Mouse (Mus musculus): ENCODE results near the gene Pfkm. TPM values are rescaled to one million over a fixed set of nuclear protein-coding genes. Genes with fewer than 3 reads are reported as not detected.

Gene Pfkm
- total and polyA plus RNA-seq, 3 experiments, result 23.5 to 37.9 (median 29.6) TPM

- Histone ChIP-seq H3K9ac (ENCODE audit: insufficient read depth, low read depth) (no peak overlapping the region), H3K27ac (ENCODE audit: insufficient read depth, low read depth) (no peak overlapping the region), H3K36me3 (replicated peaks in 1 of 2; ENCODE audit: control insufficient read depth in 1 of 2, insufficient read depth in 1 of 2, low read length in 1 of 2) (peaks cover 0 to 4% of the 10 kb centered on the region in 2 experiments), H3K79me2 (replicated peaks; ENCODE audit: control insufficient read depth, extremely low read depth, insufficient read depth, poor library complexity, severe bottlenecking) (no peaks in the 10 kb centered on the region), H3K4me1 (ENCODE audit: control insufficient read depth in 1 of 2, insufficient read depth in 2 of 2) (peaks cover 0 to 21% of the 10 kb centered on the region in 2 experiments; a peak in 2 of 4 replicates), H3K4me3 (replicated peaks in 1 of 3; ENCODE audit: low read depth in 2 of 3, low read length in 2 of 3, poor library complexity in 1 of 3) (no peak overlapping the region), H3K4me2 (ENCODE audit: insufficient read depth, low read depth, poor library complexity, severe bottlenecking) (no peak overlapping the region), H3K9me3 (replicated peaks; ENCODE audit: low read length) (no peaks in the 10 kb centered on the region), H3K27me3 (replicated peaks) (peaks cover 7% of the 10 kb centered on the region)
- TF ChIP-seq BHLHE40 (IDR thresholded peaks at IDR 0.05; ENCODE audit: low read depth, low read length) (no peak), TBP (conservative IDR thresholded peaks at IDR 0.05; ENCODE audit: low read depth, low read length) (no peak)
- no peak for DNase-seq (ENCODE audit: extremely low read depth)
- dilution Hi-C loops (cut with MboI; ENCODE audit: extremely low pct_ligation_motif_present, extremely low pct_unique_long_range_greater_than_20kb, low sequenced_read_pairs) (no loop called here), in situ Hi-C loops (cut with MboI; ENCODE audit: low pct_ligation_motif_present, low pct_unique_long_range_greater_than_20kb, low sequenced_read_pairs) (no loop called here)
These were observed 14.1 kb downstream of the Pfkm start for GRCm38 (mm10) chr15:98106506-98106905.

- H3K4me3 ChIP-seq (replicated peaks in 1 of 3; ENCODE audit: low read depth in 2 of 3, low read length in 2 of 3, poor library complexity in 1 of 3), result no peak overlapping the region
- peaks cover 0 to 11% of the 10 kb centered on the region in 2 experiments for H3K36me3 ChIP-seq (replicated peaks in 1 of 2; ENCODE audit: control insufficient read depth in 1 of 2, insufficient read depth in 1 of 2, low read length in 1 of 2)
- H3K27me3 ChIP-seq (replicated peaks), result peaks cover 7% of the 10 kb centered on the region
- peaks cover 0 to 21% of the 10 kb centered on the region in 2 experiments; a peak in 2 of 4 replicates for H3K4me1 ChIP-seq (ENCODE audit: control insufficient read depth in 1 of 2, insufficient read depth in 2 of 2)
- TF ChIP-seq PAX5 (IDR thresholded peaks at IDR 0.05; ENCODE audit: low read length) (no peak), POLR2AphosphoS2 (IDR thresholded peaks at IDR 0.05; ENCODE audit: low read depth, low read length) (no peak), MAZ (IDR thresholded peaks at IDR 0.05; ENCODE audit: low read depth, low read length) (no peak), RAD21 (IDR thresholded peaks at IDR 0.05; ENCODE audit: low read depth, low read length) (no peak), HCFC1 (IDR thresholded peaks at IDR 0.05; ENCODE audit: low read depth, low read length) (no peak), CTCF (conservative IDR thresholded peaks at IDR 0.05 in 1 of 2, IDR thresholded peaks at IDR 0.05 in 1 of 2; ENCODE audit: low read depth in 2 of 2, low read length in 2 of 2) (no peak), MYC (IDR thresholded peaks at IDR 0.05; ENCODE audit: low read depth, low read length) (no peak), JUN (IDR thresholded peaks at IDR 0.05; ENCODE audit: insufficient read depth, low read depth, low read length) (no peak), NELFE (IDR thresholded peaks at IDR 0.05; ENCODE audit: low read depth, low read length) (no peak), TBP (conservative IDR thresholded peaks at IDR 0.05; ENCODE audit: low read depth, low read length) (no peak), POLR2A (IDR thresholded peaks at IDR 0.05; ENCODE audit: low read depth, low read length) (no peak), GABPA (IDR thresholded peaks at IDR 0.05; ENCODE audit: insufficient replicate concordance, low read depth, low read length) (no peak), JUND (conservative IDR thresholded peaks at IDR 0.05; ENCODE audit: low read depth, low read length) (no peak), BHLHE40 (IDR thresholded peaks at IDR 0.05; ENCODE audit: low read depth, low read length) (no peak)
- in situ Hi-C loops (cut with MboI; ENCODE audit: low pct_ligation_motif_present, low pct_unique_long_range_greater_than_20kb, low sequenced_read_pairs) (no loop called here), dilution Hi-C loops (cut with MboI; ENCODE audit: extremely low pct_ligation_motif_present, extremely low pct_unique_long_range_greater_than_20kb, low sequenced_read_pairs) (no loop called here)
- H3K9ac ChIP-seq (ENCODE audit: insufficient read depth, low read depth), result no peak overlapping the region
- no peak overlapping the region for H3K27ac ChIP-seq (ENCODE audit: insufficient read depth, low read depth)
- no peaks in the 10 kb centered on the region for H3K9me3 ChIP-seq (replicated peaks; ENCODE audit: low read length)
- H3K79me2 ChIP-seq (replicated peaks; ENCODE audit: control insufficient read depth, extremely low read depth, insufficient read depth, poor library complexity, severe bottlenecking), result no peaks in the 10 kb centered on the region
- H3K4me2 ChIP-seq (ENCODE audit: insufficient read depth, low read depth, poor library complexity, severe bottlenecking), result no peak overlapping the region
- DNase-seq (ENCODE audit: extremely low read depth), result no peak
These were observed 14.8 kb downstream of the Pfkm start for GRCm38 (mm10) chr15:98107230-98107629.

All from CH12.LX (cell line).